Mouse (Mus musculus) ES-Bruce4 (cell line): ENCODE measurements around the gene Spats2. TPM values are rescaled to one million over a fixed set of nuclear protein-coding genes. Genes with fewer than 3 reads are reported as not detected.

Experiments
- H3K27ac ChIP-seq: 2 replicates; pipeline ENCODE4 v1.5.1; 2012; ENCODE audit warnings: low read length, inconsistent platforms; ENCODE audit not compliant: insufficient read depth
- H3K27me3 ChIP-seq: 2 replicates; pipeline ENCODE4 v1.6.1; 2012; ENCODE audit warnings: mild to moderate bottlenecking, low read length, inconsistent platforms; ENCODE audit not compliant: control insufficient read depth, poor library complexity, insufficient read depth, severe bottlenecking
- H3K36me3 ChIP-seq: 2 replicates; pipeline ENCODE4 v1.6.1; 2012; ENCODE audit warnings: inconsistent platforms, mild to moderate bottlenecking, low read length, moderate library complexity; ENCODE audit not compliant: control insufficient read depth, poor library complexity, insufficient read depth, severe bottlenecking
- H3K4me1 ChIP-seq: one replicate; pipeline ENCODE4 v1.8.1; 2011; ENCODE audit warnings: low read length; ENCODE audit not compliant: control insufficient read depth, insufficient read depth
- H3K4me3 ChIP-seq: 2 replicates; pipeline ENCODE4 v1.5.1; 2011; ENCODE audit warnings: low read depth, mild to moderate bottlenecking, low read length
- H3K9ac ChIP-seq: 2 replicates; pipeline ENCODE4 v1.6.1; 2012; ENCODE audit warnings: low read depth, mild to moderate bottlenecking, inconsistent platforms; ENCODE audit not compliant: poor library complexity, severe bottlenecking
- H3K9me3 ChIP-seq: replicated peaks from 2 replicates; pipeline ENCODE4 v1.6.1; 2012; ENCODE audit warnings: mild to moderate bottlenecking, low read length, inconsistent platforms; ENCODE audit not compliant: control insufficient read depth, poor library complexity, insufficient read depth, severe bottlenecking
- CTCF ChIP-seq: IDR thresholded peaks from one replicate; pipeline ENCODE4 v1.8.1; 2011; ENCODE audit warnings: low read depth, low read length
- EP300 ChIP-seq: IDR thresholded peaks from 2 replicates; pipeline ENCODE4 v1.6.1; 2011; ENCODE audit warnings: low read depth, low read length; ENCODE audit not compliant: insufficient read depth
- POLR2A ChIP-seq: IDR thresholded peaks from one replicate; pipeline ENCODE4 v1.8.1; 2011; ENCODE audit warnings: low read length; ENCODE audit not compliant: insufficient read depth
- polyA plus RNA-seq: library from polyadenylated mRNA; stranded (reverse); fragments of >200 nt; gene quantifications from 2 replicates; pipeline ENCODE4 v1.2.4, GENCODE M21; 2011; ENCODE audit warnings: low read depth; ENCODE audit not compliant: missing spikeins, insufficient read depth, insufficient read length

Spats2 gene
- polyA plus RNA-seq, 1 experiment = 60.7 TPM

DNA sequence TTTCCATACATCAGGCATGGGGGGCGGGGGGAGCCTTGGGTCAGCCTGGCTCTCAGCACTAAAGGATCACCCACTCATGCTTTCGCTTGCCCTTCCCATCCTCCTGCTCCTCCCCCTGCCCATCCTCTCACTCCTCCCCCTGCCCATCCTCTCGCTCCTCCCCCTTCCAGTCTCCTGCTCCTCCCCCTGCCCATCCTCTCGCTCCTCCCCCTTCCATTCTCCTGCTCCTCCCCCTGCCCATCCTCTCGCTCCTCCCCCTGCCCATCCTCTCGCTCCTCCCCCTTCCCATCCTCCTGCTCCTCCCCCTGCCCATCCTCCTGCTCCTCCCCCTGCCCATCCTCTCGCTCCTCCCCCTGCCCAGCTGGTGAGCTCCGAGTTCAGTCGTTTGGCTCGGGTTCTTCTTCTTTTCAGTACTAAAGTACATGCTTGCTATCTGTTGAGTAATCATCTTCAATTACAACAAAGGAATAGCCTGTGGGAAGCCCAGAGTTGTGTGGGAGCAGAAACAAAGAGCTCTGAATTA, 134.1 kb downstream of the Spats2 start:
- Histone ChIP-seq H3K27me3 (no peaks in the 10 kb centered on the region), H3K4me3 (peak overlapping the region; percentile 35), H3K36me3 (no peaks in the 10 kb centered on the region), H3K9me3 (no peaks in the 10 kb centered on the region), H3K4me1 (peaks cover 3% of the 10 kb centered on the region), H3K9ac (peak overlapping the region; percentile 41), H3K27ac (peak overlapping the region; percentile 85)
- TF ChIP-seq POLR2A = peak; percentile 34
- no peak for TF ChIP-seq CTCF
- no peak for TF ChIP-seq EP300

DNA sequence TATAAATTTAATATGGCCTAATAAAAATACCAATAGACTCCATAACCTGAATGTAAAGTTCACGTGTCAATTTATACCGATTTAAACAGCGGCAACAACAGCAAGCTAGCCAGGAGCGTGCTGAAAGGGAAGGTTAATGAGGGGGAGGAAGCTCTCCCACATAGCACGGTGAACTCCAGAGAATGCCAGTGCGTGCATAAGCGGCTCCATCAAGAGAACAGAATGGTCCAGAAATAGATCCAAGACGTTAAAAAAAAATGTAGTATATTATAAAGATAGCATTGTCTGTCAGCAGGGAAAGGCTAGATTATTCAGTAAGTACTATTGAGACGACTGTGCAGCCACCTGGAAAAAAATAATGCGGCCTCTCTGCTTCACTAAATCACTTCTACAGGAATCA, 137.0 kb downstream of the Spats2 start:
- Histone ChIP-seq H3K4me3 (no peak overlapping the region), H3K27ac (no peak overlapping the region), H3K4me1 (peaks cover 3% of the 10 kb centered on the region), H3K27me3 (no peaks in the 10 kb centered on the region), H3K9me3 (no peaks in the 10 kb centered on the region), H3K9ac (no peak overlapping the region), H3K36me3 (no peaks in the 10 kb centered on the region)
- TF ChIP-seq POLR2A = no peak
- TF ChIP-seq EP300 = no peak
- no peak for TF ChIP-seq CTCF

Other genes with a start within 250 kb of the Spats2 start
- 40.3 and 41.9 TPM in 2 replicates for gene Rhebl1, start 231.4 kb upstream of the Spats2 start, polyA plus RNA-seq
- gene Dhh, start 227.4 kb upstream of the Spats2 start, polyA plus RNA-seq = 0.40 and 0.78 TPM in 2 replicates
- 30.9 and 33.4 TPM in 2 replicates for gene Lmbr1l, start 207.7 kb upstream of the Spats2 start, polyA plus RNA-seq
- gene Tuba1b, start 191.4 kb upstream of the Spats2 start, polyA plus RNA-seq = 3,464 and 4,107 TPM in 2 replicates
- not detected in 2 replicates for gene Gm49450, start 172.4 kb upstream of the Spats2 start, polyA plus RNA-seq
- gene Tuba1a, start 172.2 kb upstream of the Spats2 start, polyA plus RNA-seq = 700 and 767 TPM in 2 replicates
- 407 and 426 TPM in 2 replicates for gene Tuba1c, start 96.0 kb upstream of the Spats2 start, polyA plus RNA-seq
- 8.0 and 11.5 TPM in 2 replicates for gene Prph, start 70.7 kb upstream of the Spats2 start, polyA plus RNA-seq
- gene Troap, start 51.3 kb upstream of the Spats2 start, polyA plus RNA-seq = 43.3 and 46.5 TPM in 2 replicates
- gene C1ql4, start 38.1 kb upstream of the Spats2 start, polyA plus RNA-seq = 0.96 TPM in 1 of 2 replicates, not detected in the other
- gene Dnajc22, start 32.7 kb upstream of the Spats2 start, polyA plus RNA-seq = 5.0 and 5.4 TPM in 2 replicates
- gene Kcnh3, start 98.9 kb downstream of the Spats2 start, polyA plus RNA-seq = 0.99 and 1.3 TPM in 2 replicates
- 76.2 and 84.9 TPM in 2 replicates for gene Mcrs1, start 126.0 kb downstream of the Spats2 start, polyA plus RNA-seq
- gene Prpf40b, start 169.2 kb downstream of the Spats2 start, polyA plus RNA-seq = 42.8 and 51.2 TPM in 2 replicates
- not detected in 2 replicates for gene Fam186b, start 170.0 kb downstream of the Spats2 start, polyA plus RNA-seq
- 10.1 and 10.2 TPM in 2 replicates for gene Fmnl3, start 244.6 kb downstream of the Spats2 start, polyA plus RNA-seq